Mouse (Mus musculus): Measurements from ENCODE around the gene Prss57. TPM values are rescaled to one million over a fixed set of nuclear protein-coding genes. Genes with fewer than 3 reads are reported as not detected.
A peak's percentile ranks its signal among the peaks of the same experiment; 100 is the strongest.

The Prss57 gene
- total RNA-seq, 1 experiment from 2014 or later, result 9.4 TPM

- ATAC-seq (replicated peaks; ENCODE audit: low read depth, poor library complexity, severe bottlenecking), result peak; percentile 57
Measured at GRCm38 (mm10) chr10:79788386-79789158, 2.2 kb downstream of the Prss57 start.

- ATAC-seq (replicated peaks; ENCODE audit: low read depth, poor library complexity, severe bottlenecking), result no peak
Measured at GRCm38 (mm10) chr10:79783920-79784800, 6.6 kb downstream of the Prss57 start.

- ATAC-seq (replicated peaks; ENCODE audit: low read depth, poor library complexity, severe bottlenecking), result no peak
Measured at GRCm38 (mm10) chr10:79783050-79783449, 7.7 kb downstream of the Prss57 start.

GRCm38 (mm10) chr10:79781956-79782355, 8.8 kb downstream of the Prss57 start:
- no peak for ATAC-seq (replicated peaks; ENCODE audit: low read depth, poor library complexity, severe bottlenecking)

GRCm38 (mm10) chr10:79781139-79781538, 9.6 kb downstream of the Prss57 start:
- ATAC-seq (replicated peaks; ENCODE audit: low read depth, poor library complexity, severe bottlenecking), result no peak

- peak; percentile 59 for ATAC-seq (replicated peaks; ENCODE audit: low read depth, poor library complexity, severe bottlenecking)
Measured at GRCm38 (mm10) chr10:79780664-79781015, 10.1 kb downstream of the Prss57 start.

GRCm38 (mm10) chr10:79779784-79780663, 10.7 kb downstream of the Prss57 start:
- peak; percentile 67 for ATAC-seq (replicated peaks; ENCODE audit: low read depth, poor library complexity, severe bottlenecking)

GRCm38 (mm10) chr10:79779193-79779592, 11.6 kb downstream of the Prss57 start:
- ATAC-seq (replicated peaks; ENCODE audit: low read depth, poor library complexity, severe bottlenecking), result no peak

GRCm38 (mm10) chr10:79778006-79778405, 12.8 kb downstream of the Prss57 start:
- ATAC-seq (replicated peaks; ENCODE audit: low read depth, poor library complexity, severe bottlenecking), result no peak

GRCm38 (mm10) chr10:79777103-79777531, 13.6 kb downstream of the Prss57 start, which contains the start of gene Fstl3:
TSS of gene Fstl3 (plus strand) at chr10:79777272.
- ATAC-seq (replicated peaks; ENCODE audit: low read depth, poor library complexity, severe bottlenecking), result no peak

GRCm38 (mm10) chr10:79774486-79775279, 16.1 kb downstream of the Prss57 start:
- ATAC-seq (replicated peaks; ENCODE audit: low read depth, poor library complexity, severe bottlenecking), result no peak

GRCm38 (mm10) chr10:79773208-79773607, 17.6 kb downstream of the Prss57 start:
- no peak for ATAC-seq (replicated peaks; ENCODE audit: low read depth, poor library complexity, severe bottlenecking)

- ATAC-seq (replicated peaks; ENCODE audit: low read depth, poor library complexity, severe bottlenecking), result no peak
Measured at GRCm38 (mm10) chr10:79772320-79772719, 18.4 kb downstream of the Prss57 start.

GRCm38 (mm10) chr10:79769329-79769728, 21.4 kb downstream of the Prss57 start:
- no peak for ATAC-seq (replicated peaks; ENCODE audit: low read depth, poor library complexity, severe bottlenecking)

GRCm38 (mm10) chr10:79768400-79768799, 22.4 kb downstream of the Prss57 start:
- ATAC-seq (replicated peaks; ENCODE audit: low read depth, poor library complexity, severe bottlenecking), result peak; percentile 43

- ATAC-seq (replicated peaks; ENCODE audit: low read depth, poor library complexity, severe bottlenecking), result peak; percentile 43
Measured at GRCm38 (mm10) chr10:79767372-79768244, 23.2 kb downstream of the Prss57 start.

GRCm38 (mm10) chr10:79766508-79767325, 24.0 kb downstream of the Prss57 start, which contains the start of gene Rnf126:
TSS of gene Rnf126 (minus strand) at chr10:79766952.
- peak; percentile 89 for ATAC-seq (replicated peaks; ENCODE audit: low read depth, poor library complexity, severe bottlenecking)

Measured in common myeloid progenitor, adult 5-6 weeks (primary cell).